Mouse (Mus musculus): ENCODE data around the gene Lims1. TPM values are rescaled to one million over a fixed set of nuclear protein-coding genes. Genes with fewer than 3 reads are reported as not detected.

Lims1 gene
- total and polyA plus RNA-seq, 2 experiments from 2014 or later, result 177 to 232 TPM

GRCm38 (mm10) chr10:58412331-58412730, 89.1 kb downstream of the Lims1 start:
- no peak for TF ChIP-seq CTCF (IDR thresholded peaks at IDR 0.05; ENCODE audit: low read depth)
- ATAC-seq (ENCODE audit: insufficient read depth, low read depth), result no peak
- H3K36me3 ChIP-seq (replicated peaks; ENCODE audit: control insufficient read depth, insufficient read depth, low read length), result peaks cover 97% of the 10 kb centered on the region
- no peaks in the 10 kb centered on the region for H3K27me3 ChIP-seq (ENCODE audit: control insufficient read depth, insufficient read depth, low read length)
- H3K4me3 ChIP-seq (ENCODE audit: low read depth, low read length), result no peak overlapping the region
- no peaks in the 10 kb centered on the region for H3K9me3 ChIP-seq (replicated peaks; ENCODE audit: control insufficient read depth, low read length)
- WGBS, result 71% methylated on average over 4 of the region's 4 CpGs
- DNase-seq (ENCODE audit: low spot score), result no peak
- no peak overlapping the region for H3K4me2 ChIP-seq (ENCODE audit: low read depth, low read length)
- H3K9ac ChIP-seq (replicated peaks; ENCODE audit: low read depth, low read length), result no peak overlapping the region
- H3K27ac ChIP-seq (ENCODE audit: low read depth), result no peak overlapping the region
- no peaks in the 10 kb centered on the region for H3K4me1 ChIP-seq (ENCODE audit: control insufficient read depth, insufficient read depth)

GRCm38 (mm10) chr10:58412852-58413251, 89.6 kb downstream of the Lims1 start:
- DNase-seq (ENCODE audit: low spot score) (no peak), ATAC-seq (ENCODE audit: insufficient read depth, low read depth) (no peak)
- no peaks in the 10 kb centered on the region for H3K4me1 ChIP-seq (ENCODE audit: control insufficient read depth, insufficient read depth)
- H3K4me3 ChIP-seq (ENCODE audit: low read depth, low read length), result no peak overlapping the region
- no peak overlapping the region for H3K27ac ChIP-seq (ENCODE audit: low read depth)
- H3K9me3 ChIP-seq (replicated peaks; ENCODE audit: control insufficient read depth, low read length), result no peaks in the 10 kb centered on the region
- H3K4me2 ChIP-seq (ENCODE audit: low read depth, low read length), result no peak overlapping the region
- no peak for TF ChIP-seq EP300 (IDR thresholded peaks at IDR 0.05; ENCODE audit: low read depth)
- no peak for TF ChIP-seq CTCF (IDR thresholded peaks at IDR 0.05; ENCODE audit: low read depth)
- no peaks in the 10 kb centered on the region for H3K27me3 ChIP-seq (ENCODE audit: control insufficient read depth, insufficient read depth, low read length)
- peaks cover 97% of the 10 kb centered on the region for H3K36me3 ChIP-seq (replicated peaks; ENCODE audit: control insufficient read depth, insufficient read depth, low read length)
- H3K9ac ChIP-seq (replicated peaks; ENCODE audit: low read depth, low read length), result no peak overlapping the region

- 62% methylated on average over 3 of the region's 3 CpGs for WGBS
- peak overlapping the region; percentile 32; the same call in 1 of the 2 replicates for H3K27ac ChIP-seq (ENCODE audit: low read depth)
Measured at GRCm38 (mm10) chr10:58416702-58417101, 93.4 kb downstream of the Lims1 start.

GRCm38 (mm10) chr10:58418290-58418971, 95.2 kb downstream of the Lims1 start:
- Histone ChIP-seq H3K9me3 (replicated peaks; ENCODE audit: control insufficient read depth, low read length) (no peaks in the 10 kb centered on the region), H3K4me3 (ENCODE audit: low read depth, low read length) (no peak overlapping the region), H3K27me3 (ENCODE audit: control insufficient read depth, insufficient read depth, low read length) (no peaks in the 10 kb centered on the region), H3K27ac (ENCODE audit: low read depth) (no peak overlapping the region), H3K9ac (replicated peaks; ENCODE audit: low read depth, low read length) (no peak overlapping the region), H3K4me1 (ENCODE audit: control insufficient read depth, insufficient read depth) (no peaks in the 10 kb centered on the region), H3K36me3 (replicated peaks; ENCODE audit: control insufficient read depth, insufficient read depth, low read length) (peaks cover 86% of the 10 kb centered on the region), H3K4me2 (ENCODE audit: low read depth, low read length) (no peak overlapping the region)
- WGBS, result 85% methylated on average over 10 of the region's 10 CpGs
- no peak for TF ChIP-seq CTCF (IDR thresholded peaks at IDR 0.05; ENCODE audit: low read depth)
- TF ChIP-seq EP300 (IDR thresholded peaks at IDR 0.05; ENCODE audit: low read depth), result no peak
- ATAC-seq (ENCODE audit: insufficient read depth, low read depth), result no peak
- no peak for DNase-seq (ENCODE audit: low spot score)

More at GRCm38 (mm10) chr10:58416702-58417101, 93.4 kb downstream of the Lims1 start:
- peaks cover 89% of the 10 kb centered on the region for H3K36me3 ChIP-seq (replicated peaks; ENCODE audit: control insufficient read depth, insufficient read depth, low read length)
- no peaks in the 10 kb centered on the region for H3K27me3 ChIP-seq (ENCODE audit: control insufficient read depth, insufficient read depth, low read length)
- peak; percentile 72 for ATAC-seq (ENCODE audit: insufficient read depth, low read depth)
- H3K4me1 ChIP-seq (ENCODE audit: control insufficient read depth, insufficient read depth), result no peaks in the 10 kb centered on the region
- no peak overlapping the region for H3K4me2 ChIP-seq (ENCODE audit: low read depth, low read length)
- no peak overlapping the region for H3K4me3 ChIP-seq (ENCODE audit: low read depth, low read length)
- TF ChIP-seq CTCF (IDR thresholded peaks at IDR 0.05; ENCODE audit: low read depth) (no peak), EP300 (IDR thresholded peaks at IDR 0.05; ENCODE audit: low read depth) (peak; percentile 80)
- H3K9me3 ChIP-seq (replicated peaks; ENCODE audit: control insufficient read depth, low read length), result no peaks in the 10 kb centered on the region
- H3K9ac ChIP-seq (replicated peaks; ENCODE audit: low read depth, low read length), result no peak overlapping the region
- no peak for DNase-seq (ENCODE audit: low spot score)

GRCm38 (mm10) chr10:58427930-58428329, 104.7 kb downstream of the Lims1 start:
- ATAC-seq (ENCODE audit: insufficient read depth, low read depth) (no peak), DNase-seq (ENCODE audit: low spot score) (no peak)
- Histone ChIP-seq H3K4me3 (ENCODE audit: low read depth, low read length) (no peak overlapping the region), H3K9ac (replicated peaks; ENCODE audit: low read depth, low read length) (no peak overlapping the region), H3K27me3 (ENCODE audit: control insufficient read depth, insufficient read depth, low read length) (no peaks in the 10 kb centered on the region), H3K27ac (ENCODE audit: low read depth) (no peak overlapping the region), H3K4me1 (ENCODE audit: control insufficient read depth, insufficient read depth) (no peaks in the 10 kb centered on the region), H3K9me3 (replicated peaks; ENCODE audit: control insufficient read depth, low read length) (no peaks in the 10 kb centered on the region), H3K4me2 (ENCODE audit: low read depth, low read length) (no peak overlapping the region), H3K36me3 (replicated peaks; ENCODE audit: control insufficient read depth, insufficient read depth, low read length) (peaks cover 26% of the 10 kb centered on the region)
- TF ChIP-seq EP300 (IDR thresholded peaks at IDR 0.05; ENCODE audit: low read depth) (no peak), CTCF (IDR thresholded peaks at IDR 0.05; ENCODE audit: low read depth) (no peak)
- 97% methylated on average over 2 of the region's 2 CpGs for WGBS

GRCm38 (mm10) chr10:58445850-58446249, 122.6 kb downstream of the Lims1 start:
- WGBS, result 14% methylated on average over 9 of the region's 9 CpGs
- Histone ChIP-seq H3K4me2 (ENCODE audit: low read depth, low read length) (peak overlapping the region; percentile 89), H3K27ac (ENCODE audit: low read depth) (peak overlapping the region; percentile 97), H3K9me3 (replicated peaks; ENCODE audit: control insufficient read depth, low read length) (no peaks in the 10 kb centered on the region), H3K27me3 (ENCODE audit: control insufficient read depth, insufficient read depth, low read length) (no peaks in the 10 kb centered on the region), H3K36me3 (replicated peaks; ENCODE audit: control insufficient read depth, insufficient read depth, low read length) (no peaks in the 10 kb centered on the region), H3K9ac (replicated peaks; ENCODE audit: low read depth, low read length) (peak overlapping the region; percentile 84), H3K4me3 (ENCODE audit: low read depth, low read length) (peak overlapping the region; percentile 85), H3K4me1 (ENCODE audit: control insufficient read depth, insufficient read depth) (peaks cover 7% of the 10 kb centered on the region)
- ATAC-seq (ENCODE audit: insufficient read depth, low read depth), result no peak
- DNase-seq (ENCODE audit: low spot score), result peak; percentile 45
- TF ChIP-seq CTCF (IDR thresholded peaks at IDR 0.05; ENCODE audit: low read depth) (no peak), EP300 (IDR thresholded peaks at IDR 0.05; ENCODE audit: low read depth) (no peak)

Data from heart, postnatal 0 days (tissue).